Mouse (Mus musculus) limb, embryonic 11.5 days (tissue): ENCODE measurements at regions not wholly inside any gene's neighbourhood (a gene's known extent, or its start where the extent isn't known, plus 50 kb on each side); places are given as distances from the start of the nearest gene placed in this dataset.

Experiments
- ATAC-seq: fragments of 200-750 bp; cut with Nextera tagmentation; 2 replicates; pipeline ENCODE4 v1.8.0; 2017; ENCODE audit warnings: low read depth; ENCODE audit not compliant: insufficient number of reproducible peaks, low FRiP score, low TSS enrichment
- DNase-seq: peaks from one replicate; pipeline ENCODE4 v3.0.0-alpha.2; 2015; ENCODE audit warnings: low spot score
- H3K27ac ChIP-seq: fragments of 300-500 bp; sonication (generic); replicated peaks from 2 replicates; pipeline ENCODE4 v1.5.1; 2014; ENCODE audit warnings: low read depth, mild to moderate bottlenecking, low read length
- H3K27me3 ChIP-seq: fragments of 300-500 bp; sonication (generic); 2 replicates; pipeline ENCODE4 v1.6.1; 2014; ENCODE audit warnings: mild to moderate bottlenecking, low read length, mixed read lengths; ENCODE audit not compliant: control insufficient read depth, insufficient read depth
- H3K36me3 ChIP-seq: fragments of 300-500 bp; sonication (generic); 2 replicates; pipeline ENCODE4 v1.6.1; 2014; ENCODE audit warnings: mild to moderate bottlenecking, low read length, moderate library complexity, mixed read lengths; ENCODE audit not compliant: control insufficient read depth, insufficient read depth
- H3K4me1 ChIP-seq: fragments of 300-500 bp; sonication (generic); 2 replicates; pipeline ENCODE4 v1.6.1; 2014; ENCODE audit warnings: low read length, mixed read lengths; ENCODE audit not compliant: control insufficient read depth, insufficient read depth
- H3K4me2 ChIP-seq: fragments of 300-500 bp; sonication (generic); 2 replicates; pipeline ENCODE4 v1.6.1; 2014; ENCODE audit warnings: low read depth, mild to moderate bottlenecking, moderate library complexity; ENCODE audit not compliant: severe bottlenecking
- H3K4me3 ChIP-seq: fragments of 300-500 bp; sonication (generic); 2 replicates; pipeline ENCODE4 v1.5.1; 2014; ENCODE audit warnings: low read depth, low read length
- H3K9ac ChIP-seq: fragments of 300-500 bp; sonication (generic); 2 replicates; pipeline ENCODE4 v1.6.1; 2014; ENCODE audit warnings: mild to moderate bottlenecking, low read length
- H3K9me3 ChIP-seq: fragments of 300-500 bp; sonication (generic); 2 replicates; pipeline ENCODE4 v1.6.1; 2016; ENCODE audit warnings: low read length; ENCODE audit not compliant: control insufficient read depth
- WGBS: fragments of 180-500 bp; shearing (Covaris S2); extraction: QIAGEN DNeasy Blood & Tissue Kit; methylation state at CpG from one replicate; pipeline ENCODE4 v1.1.7; 2014; 5-methylcytosine and 5-hydroxymethylcytosine counted together

GRCm38 (mm10) chr8:115921889-115922288, 214.3 kb upstream of the Maf start:
- WGBS, result 80% methylated on average over 6 of the region's 6 CpGs
- Histone ChIP-seq H3K4me2 (no peak overlapping the region), H3K27ac (no peak overlapping the region), H3K27me3 (no peaks in the 10 kb centered on the region), H3K4me3 (no peak overlapping the region), H3K36me3 (no peaks in the 10 kb centered on the region), H3K4me1 (no peaks in the 10 kb centered on the region), H3K9me3 (no peaks in the 10 kb centered on the region), H3K9ac (no peak overlapping the region)
- no peak for DNase-seq
- no peak for ATAC-seq

- Histone ChIP-seq H3K9me3 (no peaks in the 10 kb centered on the region), H3K27me3 (no peaks in the 10 kb centered on the region)
Measured at GRCm38 (mm10) chr8:115906650-115907049, 199.1 kb upstream of the Maf start.

GRCm38 (mm10) chr8:115903853-115904420, 196.3 kb upstream of the Maf start:
- H3K27me3 ChIP-seq, result no peaks in the 10 kb centered on the region
- H3K4me1 ChIP-seq, result no peaks in the 10 kb centered on the region
- no peak overlapping the region for H3K9ac ChIP-seq
- no peak overlapping the region for H3K4me2 ChIP-seq
- H3K27ac ChIP-seq, result no peak overlapping the region
- DNase-seq, result no peak
- no peaks in the 10 kb centered on the region for H3K9me3 ChIP-seq
- no peaks in the 10 kb centered on the region for H3K36me3 ChIP-seq
- 81% methylated on average over 6 of the region's 6 CpGs for WGBS
- no peak overlapping the region for H3K4me3 ChIP-seq
- no peak for ATAC-seq

More at GRCm38 (mm10) chr8:115906650-115907049, 199.1 kb upstream of the Maf start:
- Histone ChIP-seq H3K4me1 (no peaks in the 10 kb centered on the region), H3K4me2 (no peak overlapping the region), H3K36me3 (no peaks in the 10 kb centered on the region), H3K27ac (no peak overlapping the region), H3K9ac (no peak overlapping the region), H3K4me3 (no peak overlapping the region)
- no peak for DNase-seq
- no peak for ATAC-seq
- 86% methylated on average over 5 of the region's 5 CpGs for WGBS

GRCm38 (mm10) chr8:115897521-115898178, 190.1 kb upstream of the Maf start:
- Histone ChIP-seq H3K4me3 (no peak overlapping the region), H3K36me3 (no peaks in the 10 kb centered on the region), H3K27ac (no peak overlapping the region), H3K27me3 (no peaks in the 10 kb centered on the region), H3K9ac (no peak overlapping the region), H3K9me3 (no peaks in the 10 kb centered on the region), H3K4me1 (no peaks in the 10 kb centered on the region), H3K4me2 (no peak overlapping the region)
- no peak for ATAC-seq
- 87% methylated on average over 6 of the region's 6 CpGs for WGBS
- no peak for DNase-seq

GRCm38 (mm10) chr8:115897086-115897485, 189.5 kb upstream of the Maf start:
- ATAC-seq (no peak), DNase-seq (no peak)
- no peak overlapping the region for H3K4me3 ChIP-seq
- H3K9ac ChIP-seq, result no peak overlapping the region
- H3K4me1 ChIP-seq, result no peaks in the 10 kb centered on the region
- no peak overlapping the region for H3K4me2 ChIP-seq
- no peaks in the 10 kb centered on the region for H3K27me3 ChIP-seq
- H3K27ac ChIP-seq, result no peak overlapping the region
- 89% methylated on average over 4 of the region's 4 CpGs for WGBS
- no peaks in the 10 kb centered on the region for H3K9me3 ChIP-seq
- H3K36me3 ChIP-seq, result no peaks in the 10 kb centered on the region

GRCm38 (mm10) chr8:115896066-115896465, 188.5 kb upstream of the Maf start:
- Histone ChIP-seq H3K9ac (no peak overlapping the region), H3K4me3 (no peak overlapping the region), H3K9me3 (no peaks in the 10 kb centered on the region), H3K4me2 (no peak overlapping the region), H3K27me3 (no peaks in the 10 kb centered on the region), H3K27ac (no peak overlapping the region), H3K36me3 (no peaks in the 10 kb centered on the region), H3K4me1 (no peaks in the 10 kb centered on the region)
- DNase-seq, result no peak
- ATAC-seq, result no peak
- WGBS, result 79% methylated on average over 4 of the region's 4 CpGs

- Histone ChIP-seq H3K27me3 (no peaks in the 10 kb centered on the region), H3K9ac (no peak overlapping the region), H3K27ac (no peak overlapping the region), H3K9me3 (no peaks in the 10 kb centered on the region), H3K4me3 (no peak overlapping the region), H3K4me1 (no peaks in the 10 kb centered on the region), H3K36me3 (no peaks in the 10 kb centered on the region), H3K4me2 (no peak overlapping the region)
- 87% methylated on average over 4 of the region's 4 CpGs for WGBS
- no peak for DNase-seq
- no peak for ATAC-seq
Measured at GRCm38 (mm10) chr8:115888278-115888677, 180.7 kb upstream of the Maf start.

- H3K27ac ChIP-seq, result no peak overlapping the region
- ATAC-seq, result no peak
- no peak overlapping the region for H3K9ac ChIP-seq
- DNase-seq, result no peak
- H3K36me3 ChIP-seq, result no peaks in the 10 kb centered on the region
- no peaks in the 10 kb centered on the region for H3K27me3 ChIP-seq
- H3K4me1 ChIP-seq, result no peaks in the 10 kb centered on the region
- no peak overlapping the region for H3K4me2 ChIP-seq
- WGBS, result 30% methylated on average over 2 of the region's 2 CpGs
- no peak overlapping the region for H3K4me3 ChIP-seq
- no peaks in the 10 kb centered on the region for H3K9me3 ChIP-seq
Measured at GRCm38 (mm10) chr8:115885121-115885743, 177.6 kb upstream of the Maf start.
